Mouse (Mus musculus) left cerebral cortex, postnatal 4 days (tissue): Measurements from ENCODE around the gene Slc12a5. TPM values are rescaled to one million over a fixed set of nuclear protein-coding genes. Genes with fewer than 3 reads are reported as not detected.

Source experiments
- DNase-seq: peaks from one replicate; pipeline ENCODE4 v3.0.0-alpha.2; 2022
- intact Hi-C: fragments of 180-260 bp; cut with DNase I; formaldehyde crosslinking; loops from one replicate; pipeline ENCODE4 v1.15.1; 2025
- total RNA-seq, 2 experiments: library from RNA; stranded (reverse); gene quantifications; 2 replicates each; pipeline ENCODE4 v1.2.3; 2021

Gene Slc12a5
- total RNA-seq, 2 experiments from 2014 or later: 158 to 181 TPM

- intact Hi-C loops: no loop called here
- no peak for DNase-seq
These were observed 12.0 kb downstream of the Slc12a5 start for GRCm38 (mm10) chr2:164972646-164973045.

GRCm38 (mm10) chr2:164975611-164976010 lies 15.0 kb downstream of the Slc12a5 start:
- peak; percentile 70 for DNase-seq
- intact Hi-C loops: no loop called here

- peak; percentile 35 for DNase-seq
- intact Hi-C loops: no loop called here
These were observed 19.1 kb downstream of the Slc12a5 start for GRCm38 (mm10) chr2:164979749-164980148.

- no peak for DNase-seq
- intact Hi-C loops: no loop called here
These were observed 25.4 kb downstream of the Slc12a5 start for GRCm38 (mm10) chr2:164985962-164986361.

GRCm38 (mm10) chr2:164986371-164987027 lies 25.9 kb downstream of the Slc12a5 start:
- intact Hi-C loops: no loop called here
- no peak for DNase-seq

- DNase-seq: no peak
- intact Hi-C loops: no loop called here
These were observed 28.2 kb downstream of the Slc12a5 start for GRCm38 (mm10) chr2:164988777-164989176.

GRCm38 (mm10) chr2:164991111-164991510 lies 30.5 kb downstream of the Slc12a5 start:
- DNase-seq: no peak
- intact Hi-C loops: no loop called here

- no peak for DNase-seq
- intact Hi-C loops: no loop called here
These were observed 31.2 kb downstream of the Slc12a5 start for GRCm38 (mm10) chr2:164991808-164992207.

- intact Hi-C loops: no loop called here
- DNase-seq: no peak
These were observed 33.6 kb downstream of the Slc12a5 start for GRCm38 (mm10) chr2:164994156-164994555.

GRCm38 (mm10) chr2:164994659-164995428 lies 34.2 kb downstream of the Slc12a5 start:
- DNase-seq: no peak
- intact Hi-C loops: no loop called here

- intact Hi-C loops: no loop called here
- no peak for DNase-seq
These were observed 35.4 kb downstream of the Slc12a5 start for GRCm38 (mm10) chr2:164995976-164996375.

- DNase-seq: no peak
These were observed 36.5 kb downstream of the Slc12a5 start for GRCm38 (mm10) chr2:164996848-164997720.

GRCm38 (mm10) chr2:164997721-164998428 lies 37.3 kb downstream of the Slc12a5 start:
- no peak for DNase-seq
- intact Hi-C loops: no loop called here

More at GRCm38 (mm10) chr2:164996848-164997720, 36.5 kb downstream of the Slc12a5 start:
- intact Hi-C loops: no loop called here

- DNase-seq: no peak
- intact Hi-C loops: no loop called here
These were observed 41.4 kb downstream of the Slc12a5 start for GRCm38 (mm10) chr2:165001958-165002357.

GRCm38 (mm10) chr2:165003108-165003507 lies 42.5 kb downstream of the Slc12a5 start:
- no peak for DNase-seq
- intact Hi-C loops: no loop called here

- DNase-seq: no peak
- intact Hi-C loops: no loop called here
These were observed 43.6 kb downstream of the Slc12a5 start for GRCm38 (mm10) chr2:165004237-165004636.

GRCm38 (mm10) chr2:165006813-165007212 lies 46.2 kb downstream of the Slc12a5 start:
- intact Hi-C loops: no loop called here
- no peak for DNase-seq

GRCm38 (mm10) chr2:165007986-165008385 lies 47.4 kb downstream of the Slc12a5 start:
- intact Hi-C loops: no loop called here
- DNase-seq: no peak

GRCm38 (mm10) chr2:165009161-165009560 lies 48.6 kb downstream of the Slc12a5 start:
- no peak for DNase-seq
- intact Hi-C loops: no loop called here

GRCm38 (mm10) chr2:165009581-165009980 lies 49.0 kb downstream of the Slc12a5 start:
- intact Hi-C loops: no loop called here

GRCm38 (mm10) chr2:165010351-165010750 lies 49.7 kb downstream of the Slc12a5 start:
- intact Hi-C loops: no loop called here

More at GRCm38 (mm10) chr2:165009581-165009980, 49.0 kb downstream of the Slc12a5 start:
- no peak for DNase-seq

More at GRCm38 (mm10) chr2:165010351-165010750, 49.7 kb downstream of the Slc12a5 start:
- no peak for DNase-seq
